Mouse (Mus musculus) kidney, adult 2 months (tissue): ENCODE measurements around the gene Tcf19.

Experiments
- CTCF ChIP-seq: fragments of 200-500 bp; conservative IDR thresholded peaks from 2 replicates; pipeline ENCODE4 v1.5.1; 2011; ENCODE audit warnings: low read depth, mild to moderate bottlenecking, control low read depth, low read length, moderate library complexity, mixed read lengths; ENCODE audit not compliant: insufficient read depth, insufficient read length
- POLR2A ChIP-seq: fragments of 200-500 bp; IDR thresholded peaks from one replicate; pipeline ENCODE4 v1.6.1; 2011; ENCODE audit warnings: low read depth, low read length, control low read depth

DNA sequence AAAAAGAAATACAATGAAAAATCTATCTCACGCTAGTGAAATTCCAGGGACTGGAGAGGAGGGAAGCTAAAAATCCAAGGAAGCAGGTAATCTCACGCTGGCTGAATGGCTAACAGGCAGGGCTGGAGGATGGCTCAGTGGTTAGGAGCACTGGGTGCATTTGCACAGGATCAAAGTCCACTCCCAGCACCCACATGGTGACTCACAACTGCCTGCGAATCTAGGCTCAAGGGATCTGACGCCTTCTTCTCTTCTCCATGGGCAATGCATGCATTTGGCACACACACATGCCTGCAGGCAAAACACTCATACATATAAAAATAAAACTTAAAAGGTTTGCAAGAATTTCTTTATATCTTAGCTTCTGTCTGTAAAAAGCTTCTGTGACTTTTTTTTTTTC lies 20.8 kb upstream of the Tcf19 start:
- TF ChIP-seq CTCF (no peak), POLR2A (no peak)
